Mouse (Mus musculus): Measurements from ENCODE around the gene Slc7a5.

The Slc7a5 gene

DNA sequence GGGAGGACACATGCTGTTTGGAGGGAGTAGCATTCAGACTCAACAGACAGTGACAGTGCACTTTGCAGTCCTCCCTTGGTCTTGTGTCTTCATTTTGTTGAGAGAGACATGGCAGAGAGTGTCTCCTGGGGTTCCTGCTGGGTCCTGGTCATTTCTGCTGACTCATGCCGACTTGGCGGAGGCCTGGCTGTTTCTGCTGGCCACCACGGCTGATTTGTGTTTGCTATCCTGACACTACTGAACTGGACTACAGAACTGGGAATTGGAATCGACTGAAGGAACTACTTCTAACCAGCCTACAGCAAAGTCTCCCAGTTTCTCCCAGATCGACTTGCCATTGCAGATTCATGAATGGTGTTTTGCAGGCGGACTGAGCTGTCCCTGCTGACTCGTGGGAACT, 31.2 kb upstream of the Slc7a5 start:
- in situ Hi-C loops (cut with MboI, MseI), result no loop called here

GRCm38 (mm10) chr8:121936391-121936790, 28.9 kb upstream of the Slc7a5 start:
- in situ Hi-C loops (cut with MboI, MseI), result no loop called here

- in situ Hi-C loops (cut with MboI, MseI), result no loop called here
Measured at GRCm38 (mm10) chr8:121935341-121936294, 28.1 kb upstream of the Slc7a5 start.

- in situ Hi-C loops (cut with MboI, MseI), result no loop called here
Measured at GRCm38 (mm10) chr8:121934923-121935322, 27.4 kb upstream of the Slc7a5 start.

DNA sequence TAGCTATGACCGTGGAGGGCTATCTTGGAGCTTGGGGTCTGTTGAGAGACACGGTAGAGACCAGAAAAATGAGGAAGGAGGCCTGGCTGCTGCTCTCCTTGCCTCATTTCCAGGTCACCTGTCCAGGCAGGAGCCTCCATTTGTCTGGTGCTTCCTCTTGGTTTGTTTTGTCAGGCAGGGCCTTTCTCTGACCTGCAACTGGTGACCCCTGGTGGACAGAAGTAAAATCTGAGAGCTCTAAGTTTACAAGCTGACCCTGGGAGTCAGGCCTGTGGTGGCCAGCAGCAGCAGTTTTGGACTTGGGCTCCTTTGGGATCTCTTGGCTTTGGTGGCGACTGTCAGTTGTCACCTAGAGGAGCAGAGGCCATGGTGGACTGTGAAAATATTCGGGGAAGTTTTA, 27.0 kb upstream of the Slc7a5 start:
- in situ Hi-C loops (cut with MboI, MseI), result no loop called here

DNA sequence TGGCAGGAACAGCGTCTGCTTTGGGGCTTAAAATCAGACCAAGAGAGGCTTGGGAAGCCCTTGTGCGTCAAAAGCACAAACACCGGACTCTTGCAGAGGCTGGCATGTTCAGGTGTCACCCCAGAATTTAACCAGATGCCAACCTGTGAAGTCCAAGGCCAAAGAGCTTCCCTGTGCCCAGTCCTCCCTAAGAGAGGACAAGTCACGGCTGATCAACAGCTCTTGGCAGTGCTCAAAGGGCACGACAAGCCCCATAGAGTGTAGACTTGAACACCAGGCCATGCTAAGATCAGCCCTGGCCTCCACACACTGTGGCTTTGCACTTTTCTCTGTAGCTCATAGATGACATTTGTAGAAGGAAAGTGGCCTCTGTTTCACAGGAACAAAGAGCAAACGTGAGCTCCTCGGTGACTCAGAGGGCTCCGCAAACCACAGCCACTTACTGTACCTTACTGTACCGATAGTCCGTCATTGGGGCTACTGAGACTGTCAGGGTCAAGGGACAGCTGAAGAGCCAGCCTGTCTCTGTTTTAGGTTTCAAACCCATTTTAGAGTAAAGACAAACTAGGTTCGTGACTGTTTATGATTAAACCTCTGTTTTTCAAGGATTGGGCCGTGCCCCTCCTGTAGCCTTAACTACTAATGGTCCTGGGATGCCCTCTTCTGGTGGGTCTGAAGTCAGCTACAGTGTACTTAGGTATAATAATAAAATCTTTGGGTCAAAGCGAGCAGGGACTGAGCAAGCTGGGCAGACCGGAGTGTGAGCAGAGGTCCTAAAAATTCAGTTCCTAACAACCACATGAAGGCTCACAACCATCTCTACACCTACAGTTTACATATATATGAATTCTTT, 25.4 kb upstream of the Slc7a5 start:
- in situ Hi-C loops (cut with MboI, MseI), result no loop called here

GRCm38 (mm10) chr8:121932026-121932667, 24.7 kb upstream of the Slc7a5 start:
- in situ Hi-C loops (cut with MboI, MseI), result no loop called here

DNA sequence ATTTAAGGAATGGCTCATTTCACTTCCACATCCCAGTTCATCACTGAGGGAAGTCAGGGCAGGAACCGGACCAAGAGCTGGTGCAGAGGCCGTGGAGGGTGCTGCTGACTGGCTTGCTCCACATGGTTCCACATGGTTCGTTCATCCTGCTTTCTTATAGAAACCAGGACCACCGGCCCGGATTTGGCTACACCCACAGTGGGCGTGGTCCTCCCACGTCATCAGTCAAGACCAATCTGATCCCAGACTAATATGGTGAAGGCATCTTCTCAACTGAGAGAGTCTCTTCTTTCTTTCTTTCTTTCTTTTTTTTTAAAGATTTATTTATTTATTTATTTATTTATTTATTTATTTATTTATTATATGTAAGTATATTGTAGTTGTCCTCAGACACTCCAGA, 24.1 kb upstream of the Slc7a5 start:
- in situ Hi-C loops (cut with MboI, MseI), result no loop called here

DNA sequence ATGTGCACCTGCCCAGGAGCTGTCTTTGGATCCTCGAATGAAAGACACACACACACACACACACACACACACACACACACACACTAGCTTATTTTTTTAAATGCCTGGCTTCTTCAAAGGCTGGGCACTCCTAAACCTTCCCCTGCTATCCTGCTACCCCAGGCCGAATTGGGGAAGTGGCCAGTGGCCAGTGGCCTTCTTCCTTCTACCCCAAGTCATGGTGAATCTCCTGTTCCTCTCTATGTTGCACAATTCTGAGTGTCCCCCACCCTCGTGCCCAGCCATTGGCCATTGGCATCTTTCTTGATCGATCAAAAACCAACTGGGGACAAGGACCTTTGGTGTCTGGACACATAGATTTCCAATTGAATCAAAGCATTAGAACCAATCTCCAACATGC, 22.6 kb upstream of the Slc7a5 start:
- in situ Hi-C loops (cut with MboI, MseI), result no loop called here

DNA sequence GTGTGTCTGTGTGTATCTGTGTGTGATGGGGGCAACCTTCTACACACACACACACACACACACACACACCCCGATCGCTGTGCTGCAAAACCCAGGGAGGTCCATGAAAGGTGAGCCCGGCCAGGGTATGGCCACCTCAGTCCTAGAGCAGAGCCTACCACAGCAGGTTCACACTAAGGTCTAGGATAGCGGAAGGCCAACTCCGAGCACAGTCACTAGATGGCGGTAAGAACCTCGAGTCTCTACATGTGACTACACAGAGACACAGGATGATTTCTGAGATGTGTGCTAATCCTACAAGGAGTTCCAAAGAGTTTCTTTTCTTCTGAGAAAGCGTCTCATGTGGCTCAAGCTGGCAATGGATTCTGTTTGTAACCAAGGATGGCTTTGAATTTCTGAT, 19.8 kb upstream of the Slc7a5 start:
- in situ Hi-C loops (cut with MboI, MseI), result no loop called here

GRCm38 (mm10) chr8:121926266-121926665, 18.8 kb upstream of the Slc7a5 start:
- in situ Hi-C loops (cut with MboI, MseI), result no loop called here

DNA sequence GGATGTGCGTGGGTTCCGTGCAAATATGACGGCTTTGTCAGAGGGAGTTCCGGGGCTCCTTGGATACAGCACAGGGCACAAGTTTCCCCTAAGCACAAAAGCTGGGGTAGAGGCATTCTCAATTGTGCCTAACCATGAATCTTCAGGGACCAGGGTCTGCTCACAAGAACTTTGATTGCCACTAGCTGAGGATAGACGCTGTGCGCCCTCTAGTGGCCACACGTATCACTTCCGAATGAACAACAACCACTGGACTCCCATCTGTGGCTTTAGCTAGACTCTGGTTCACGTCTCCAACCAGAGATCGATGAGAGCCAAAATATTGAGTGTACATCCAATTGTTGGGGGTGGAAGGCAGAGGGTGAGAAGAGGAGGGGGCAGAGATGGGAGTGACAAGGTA, 18.1 kb upstream of the Slc7a5 start:
- in situ Hi-C loops (cut with MboI, MseI), result no loop called here

- in situ Hi-C loops (cut with MboI, MseI), result loop anchor here (25.0 kb wide), 1 partner anchor 812 kb away; the partner anchor contains the start of genes Foxc2 and Mthfsd
Measured at GRCm38 (mm10) chr8:121924681-121925080, 17.2 kb upstream of the Slc7a5 start.

- in situ Hi-C loops (cut with MboI, MseI), result loop anchor here (25.0 kb wide), 1 partner anchor 810 kb away; the partner anchor contains the start of genes Foxc2 and Mthfsd
Measured at GRCm38 (mm10) chr8:121922101-121922500, 14.6 kb upstream of the Slc7a5 start.

- in situ Hi-C loops (cut with MboI, MseI), result loop anchor here (25.0 kb wide), 1 partner anchor 809 kb away; the partner anchor contains the start of genes Foxc2 and Mthfsd
Measured at GRCm38 (mm10) chr8:121921582-121921981, 14.1 kb upstream of the Slc7a5 start.

DNA sequence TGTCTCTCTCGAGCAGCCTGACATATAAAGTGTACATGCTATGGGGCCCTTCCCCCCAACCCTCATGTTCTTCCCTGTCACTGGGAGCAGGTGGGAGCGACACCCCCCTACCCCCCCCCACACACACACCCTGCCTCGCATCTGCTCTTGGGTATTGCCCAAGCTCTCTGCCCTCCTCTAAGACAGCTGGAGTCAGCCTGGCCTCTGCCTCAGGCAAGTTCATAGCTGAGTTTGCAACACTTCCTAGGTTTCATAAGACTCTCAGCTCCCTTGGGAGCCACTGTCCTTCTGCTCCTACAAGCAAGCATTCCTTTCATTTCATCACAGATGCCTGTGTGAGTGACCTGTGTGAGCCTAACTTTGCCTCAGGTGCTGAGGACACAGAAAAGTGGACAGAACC, 12.2 kb upstream of the Slc7a5 start:
- in situ Hi-C loops (cut with MboI, MseI), result loop anchor here (25.0 kb wide), 1 partner anchor 807 kb away; the partner anchor contains the start of genes Foxc2 and Mthfsd

DNA sequence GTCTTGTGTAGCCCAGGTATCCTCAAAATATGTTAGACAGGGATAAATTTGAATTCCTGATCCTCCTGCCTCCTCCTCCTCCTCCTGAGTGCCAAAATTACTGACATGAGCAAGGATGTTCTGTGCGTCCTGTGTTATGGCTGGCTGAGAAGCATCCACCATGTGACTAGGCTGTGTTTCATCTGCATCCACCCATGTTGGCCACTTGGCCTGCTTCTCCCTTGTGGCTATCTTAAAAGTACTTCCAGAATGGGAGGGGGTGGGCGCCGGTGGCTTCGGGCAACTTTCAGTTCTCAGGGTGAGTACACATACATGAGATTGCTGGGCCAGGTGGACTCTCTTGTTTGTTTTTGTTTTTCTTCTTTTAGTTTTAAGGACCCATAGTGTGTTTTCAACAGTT, 11.7 kb upstream of the Slc7a5 start:
- in situ Hi-C loops (cut with MboI, MseI), result loop anchor here (25.0 kb wide), 1 partner anchor 807 kb away; the partner anchor contains the start of genes Foxc2 and Mthfsd

GRCm38 (mm10) chr8:121913378-121913777, 5.9 kb upstream of the Slc7a5 start:
- in situ Hi-C loops (cut with MboI, MseI), result loop anchor here (5.0 to 25.0 kb wide), 2 partner anchors 34 to 801 kb away; partner anchors contain the start of genes Banp, Foxc2 and Mthfsd

GRCm38 (mm10) chr8:121912831-121913230, 5.3 kb upstream of the Slc7a5 start:
- in situ Hi-C loops (cut with MboI, MseI), result loop anchor here (5.0 to 25.0 kb wide), 2 partner anchors 34 to 801 kb away; partner anchors contain the start of genes Banp, Foxc2 and Mthfsd

- in situ Hi-C loops (cut with MboI, MseI), result loop anchor here (5.0 to 25.0 kb wide), 2 partner anchors 35 to 800 kb away; partner anchors contain the start of genes Banp, Foxc2 and Mthfsd
Measured at GRCm38 (mm10) chr8:121911987-121912386, 4.5 kb upstream of the Slc7a5 start.

DNA sequence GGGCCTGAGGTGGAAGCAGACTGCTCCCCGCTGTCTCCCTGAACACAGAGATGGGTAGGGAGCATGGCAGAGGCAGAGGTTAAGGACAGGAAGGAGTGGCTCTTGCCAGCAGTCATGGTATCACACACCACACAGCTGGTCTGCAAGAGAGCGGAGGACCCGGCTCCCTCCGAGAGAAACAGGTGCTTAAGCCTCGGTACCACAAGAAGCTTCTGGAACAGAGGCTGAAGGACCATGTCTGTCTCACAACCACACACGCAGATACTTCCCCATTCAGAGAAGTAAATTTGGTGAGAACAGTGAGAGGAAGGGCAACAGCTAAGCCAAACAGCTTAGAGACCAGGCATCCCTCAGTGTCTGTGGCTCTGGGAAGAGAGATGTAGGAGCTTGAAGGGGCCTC, 3.9 kb upstream of the Slc7a5 start:
- in situ Hi-C loops (cut with MboI, MseI), result loop anchor here (5.0 to 25.0 kb wide), 2 partner anchors 36 to 799 kb away; partner anchors contain the start of genes Banp, Foxc2 and Mthfsd

All from regulatory T cell (primary cell).